Mouse (Mus musculus) brain, embryonic 14.5 days (tissue): ENCODE results near the gene Tle2.

ENCODE experiments used
- CTCF ChIP-seq: fragments of 200-500 bp; IDR thresholded peaks from 2 replicates; pipeline ENCODE4 v1.5.1; 2012; ENCODE audit warnings: inconsistent platforms, mild to moderate bottlenecking, moderate library complexity, borderline replicate concordance; ENCODE audit not compliant: insufficient read depth, insufficient read length; ENCODE audit errors: extremely low read depth
- POLR2A ChIP-seq: fragments of 200-500 bp; IDR thresholded peaks from 2 replicates; pipeline ENCODE4 v1.6.1; 2012; ENCODE audit warnings: mild to moderate bottlenecking, inconsistent platforms, borderline replicate concordance; ENCODE audit not compliant: poor library complexity, insufficient read depth, insufficient read length, severe bottlenecking; ENCODE audit errors: extremely low read depth

- TF ChIP-seq POLR2A (no peak), CTCF (no peak)
Observed at GRCm38 (mm10) chr10:81623441-81623840, 49.1 kb downstream of the Tle2 start.
